Mouse (Mus musculus) heart, adult 2 months (tissue): ENCODE measurements around the gene Phkg1. TPM values are rescaled to one million over a fixed set of nuclear protein-coding genes. Genes with fewer than 3 reads are reported as not detected.

Source experiments
- DNase-seq, 2 experiments: peaks; one replicate each; pipeline ENCODE4 v3.0.0; 2021
- H3K27ac ChIP-seq: fragments of 200-600 bp; 2 replicates; pipeline ENCODE4 v1.8.1; 2022
- H3K27me3 ChIP-seq: fragments of 200-500 bp; 2 replicates; pipeline ENCODE4 v1.6.1; 2012; ENCODE audit warnings: mild to moderate bottlenecking, low read length, inconsistent platforms, mixed read lengths; ENCODE audit not compliant: control insufficient read depth, insufficient read depth
- H3K36me3 ChIP-seq: fragments of 200-500 bp; 2 replicates; pipeline ENCODE4 v1.6.1; 2012; ENCODE audit warnings: low read length, inconsistent platforms; ENCODE audit not compliant: control insufficient read depth, insufficient read depth
- H3K4me1 ChIP-seq: fragments of 200-500 bp; 2 replicates; pipeline ENCODE4 v1.6.1; 2011; ENCODE audit warnings: low read length; ENCODE audit not compliant: control insufficient read depth, insufficient read depth
- H3K4me3 ChIP-seq: fragments of 200-600 bp; 2 replicates; pipeline ENCODE4 v1.8.1; 2022
- H3K79me2 ChIP-seq: fragments of 200-500 bp; replicated peaks from 2 replicates; pipeline ENCODE4 v1.6.1; 2012; ENCODE audit warnings: mild to moderate bottlenecking, inconsistent platforms, low read length, moderate library complexity, mixed read lengths; ENCODE audit not compliant: control insufficient read depth, insufficient read depth
- H3K9ac ChIP-seq: fragments of 200-500 bp; 2 replicates; pipeline ENCODE4 v1.6.1; 2012; ENCODE audit warnings: low read depth, mild to moderate bottlenecking, control low read depth, inconsistent platforms, low read length, mixed read lengths
- CTCF ChIP-seq: fragments of 200-600 bp; IDR thresholded peaks from 2 replicates; pipeline ENCODE4 v1.8.1; 2022; ENCODE audit warnings: antibody characterized with exemption, mild to moderate bottlenecking, moderate library complexity
- EP300 ChIP-seq: fragments of 200-500 bp; IDR thresholded peaks from 2 replicates; pipeline ENCODE4 v1.6.1; 2011; ENCODE audit warnings: low read depth, low read length, control low read depth; ENCODE audit not compliant: insufficient read depth
- POLR2A ChIP-seq: fragments of 200-500 bp; IDR thresholded peaks from 2 replicates; pipeline ENCODE4 v1.6.1; 2011; ENCODE audit warnings: mild to moderate bottlenecking, low read depth, low read length, control low read depth; ENCODE audit not compliant: insufficient read depth
- WGBS: fragments of 180-500 bp; shearing (Covaris S2); methylation state at CpG from one replicate; pipeline ENCODE4 v1.1.7; 2018; 5-methylcytosine and 5-hydroxymethylcytosine counted together
- intact Hi-C: fragments of 180-260 bp; cut with DNase I; formaldehyde crosslinking; loops from one replicate; pipeline ENCODE4 v1.15.1; 2025
- polyA plus RNA-seq: library from polyadenylated mRNA; depleted of rRNA; stranded (reverse); fragments of >200 nt; gene quantifications from 2 replicates; pipeline ENCODE4 v1.2.3, GENCODE M21; 2012
- total RNA-seq, 2 experiments: library from RNA; stranded (reverse); gene quantifications; 2 replicates each; pipeline ENCODE4 v1.2.3; 2021

The Phkg1 gene
- total and polyA plus RNA-seq, 3 experiments: 15.5 to 39.8 (median 16.8) TPM

DNA sequence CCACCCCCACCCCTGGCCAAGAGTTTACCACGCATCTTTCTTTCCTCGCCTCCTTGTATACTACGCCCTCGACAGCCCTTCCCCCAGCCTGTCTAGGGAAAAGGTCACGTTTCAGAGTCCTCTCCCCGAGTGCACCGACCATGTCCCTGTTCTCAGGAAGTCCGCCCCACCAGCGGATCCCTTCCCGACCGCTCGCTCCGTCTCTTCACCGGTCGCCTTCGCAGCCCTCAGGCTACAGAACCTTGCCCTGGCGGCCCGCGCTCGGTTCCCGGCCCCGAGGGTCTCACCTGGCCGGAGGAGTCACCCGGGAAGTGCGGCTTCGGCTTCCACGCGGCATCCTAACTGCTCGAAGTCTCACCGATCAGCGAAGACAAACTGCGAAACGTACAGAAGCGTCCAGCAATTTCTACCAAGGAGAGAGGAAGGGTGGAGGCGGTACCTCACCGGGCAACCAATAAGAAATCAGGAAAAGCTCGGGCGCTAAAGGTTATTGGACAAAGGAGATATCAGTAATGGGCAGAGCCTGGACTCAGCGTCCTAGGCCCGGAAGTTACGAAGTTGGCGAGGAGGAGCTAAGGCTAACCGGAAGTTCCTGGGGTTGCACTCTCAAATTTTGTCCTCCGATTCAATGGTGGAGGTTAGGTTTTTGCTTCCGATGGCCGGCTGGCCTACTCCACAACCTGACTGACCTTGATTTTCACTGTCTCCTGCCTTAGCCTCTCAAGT lies 11.3 kb downstream of the Phkg1 start, which contains the start of gene Chchd2:
Gene Chchd2, minus strand, starts transcription at position 560 of the 726 bp plus-strand sequence.
- no peaks in the 10 kb centered on the region for H3K27me3 ChIP-seq
- WGBS: under 1% methylated on average over 46 of the region's 46 CpGs
- H3K79me2 ChIP-seq: peaks cover 7% of the 10 kb centered on the region
- intact Hi-C loops: no loop called here
- peak; percentile 92 to 95 for DNase-seq
- H3K4me3 ChIP-seq: peak within 1 kb of the TSS; percentile 99
- H3K36me3 ChIP-seq: peaks cover 21% of the 10 kb centered on the region
- H3K9ac ChIP-seq: peak within 1 kb of the TSS; percentile 98
- no peaks in the 10 kb centered on the region; the same call in 1 of the 2 replicates for H3K4me1 ChIP-seq
- peak within 1 kb of the TSS; percentile 98 for H3K27ac ChIP-seq
- TF ChIP-seq POLR2A (peak; percentile 97), EP300 (0 out of 2 replicates have a peak, but pooled peaks have one; percentile 30), CTCF (no peak)

GRCm38 (mm10) chr5:129886271-129886670 lies 12.1 kb downstream of the Phkg1 start:
- Histone ChIP-seq H3K36me3 (peaks cover 25% of the 10 kb centered on the region), H3K9ac (peak overlapping the region; percentile 46), H3K4me3 (peak overlapping the region; percentile 99), H3K27me3 (no peaks in the 10 kb centered on the region), H3K4me1 (no peaks in the 10 kb centered on the region; the same call in 1 of the 2 replicates), H3K79me2 (peaks cover 7% of the 10 kb centered on the region), H3K27ac (peak overlapping the region; percentile 98)
- no peak for DNase-seq
- intact Hi-C loops: no loop called here
- 7% methylated on average over 10 of the region's 10 CpGs for WGBS
- no peak for TF ChIP-seq CTCF
- TF ChIP-seq POLR2A: no peak
- TF ChIP-seq EP300: no peak

GRCm38 (mm10) chr5:129879888-129880287 lies 18.5 kb downstream of the Phkg1 start:
- no peak for DNase-seq
- Histone ChIP-seq H3K27me3 (no peaks in the 10 kb centered on the region), H3K27ac (no peak overlapping the region), H3K4me1 (peaks cover 7% of the 10 kb centered on the region), H3K4me3 (no peak overlapping the region), H3K79me2 (peaks cover 3% of the 10 kb centered on the region), H3K9ac (no peak overlapping the region), H3K36me3 (peaks cover 19% of the 10 kb centered on the region)
- TF ChIP-seq CTCF (no peak), POLR2A (no peak), EP300 (no peak)
- 57% methylated on average over 3 of the region's 3 CpGs for WGBS
- intact Hi-C loops: loop anchor here (5.0 kb wide), 1 partner anchor 268 kb away; no protein-coding TSS in a partner anchor

GRCm38 (mm10) chr5:129878946-129879345 lies 19.4 kb downstream of the Phkg1 start:
- Histone ChIP-seq H3K27ac (peak overlapping the region; percentile 71), H3K4me3 (peak overlapping the region; percentile 29), H3K79me2 (no peaks in the 10 kb centered on the region), H3K36me3 (peaks cover 11% of the 10 kb centered on the region), H3K4me1 (peaks cover 7% of the 10 kb centered on the region), H3K27me3 (no peaks in the 10 kb centered on the region), H3K9ac (peak overlapping the region; percentile 57)
- intact Hi-C loops: loop anchor here (5.0 kb wide), 1 partner anchor 267 kb away; no protein-coding TSS in a partner anchor
- no peak for TF ChIP-seq POLR2A
- peak; percentile 63; the same call in 1 of the 2 replicates for TF ChIP-seq EP300
- peak; percentile 86 for TF ChIP-seq CTCF
- peak; percentile 78 to 83 for DNase-seq
- WGBS: 21% methylated on average over 2 of the region's 2 CpGs

- peaks cover 7% of the 10 kb centered on the region for H3K4me1 ChIP-seq
- no peaks in the 10 kb centered on the region for H3K27me3 ChIP-seq
- TF ChIP-seq EP300 (0 out of 2 replicates have a peak, but pooled peaks have one; percentile 13), CTCF (no peak), POLR2A (no peak)
- peak overlapping the region; percentile 29 for H3K4me3 ChIP-seq
- H3K9ac ChIP-seq: peak overlapping the region; percentile 14
- intact Hi-C loops: loop anchor here (5.0 kb wide), 1 partner anchor 266 kb away; no protein-coding TSS in a partner anchor
- WGBS: 47% methylated on average over 9 of the region's 9 CpGs
- H3K27ac ChIP-seq: peak overlapping the region; percentile 71
- peak; percentile 53 to 71 for DNase-seq
- no peaks in the 10 kb centered on the region for H3K79me2 ChIP-seq
- H3K36me3 ChIP-seq: peaks cover 6% of the 10 kb centered on the region; the same call in 1 of the 2 replicates
These were observed 20.5 kb downstream of the Phkg1 start for GRCm38 (mm10) chr5:129877731-129878455.
